Mouse (Mus musculus): ENCODE data around the gene Myo3b. TPM values are rescaled to one million over a fixed set of nuclear protein-coding genes. Genes with fewer than 3 reads are reported as not detected.

The Myo3b gene
- polyA plus RNA-seq, 2 experiments = not detected

DNA sequence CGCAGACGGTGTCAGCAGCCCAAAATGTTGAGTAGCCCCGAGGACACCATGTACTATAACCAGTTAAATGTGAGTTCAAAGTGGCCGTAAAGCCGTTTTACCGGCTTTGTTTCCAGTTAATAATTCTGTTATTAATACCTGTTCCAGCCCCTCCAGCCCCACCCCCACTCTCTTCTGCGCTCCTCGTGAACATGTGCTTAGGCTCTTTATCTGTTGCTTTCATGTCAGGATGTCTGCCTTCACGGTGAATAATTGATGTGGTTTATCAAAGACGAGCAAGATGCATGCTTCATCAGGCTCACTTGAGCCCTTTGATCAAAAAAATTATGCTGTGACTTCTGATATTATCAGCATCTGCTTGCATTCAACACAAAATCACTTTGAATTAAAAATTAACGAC, 386.7 kb downstream of the Myo3b start:
- no peaks in the 10 kb centered on the region for H3K9me3 ChIP-seq (ENCODE audit: control insufficient read depth, low read length)
- H3K4me3 ChIP-seq (ENCODE audit: insufficient read depth in 1 of 2, low read depth in 2 of 2, low read length in 2 of 2) = no peak overlapping the region
- 55% methylated on average over 11 of the region's 11 CpGs for WGBS (ENCODE audit: insufficient replicate concordance)
- no peaks in the 10 kb centered on the region for H3K27me3 ChIP-seq (ENCODE audit: control insufficient read depth, insufficient read depth, low read length)
- H3K4me2 ChIP-seq (ENCODE audit: low read depth) = no peak overlapping the region
- ATAC-seq (ENCODE audit: insufficient read depth) (no peak), DNase-seq (ENCODE audit: low read depth in 3 of 3, low spot score in 3 of 3) (no peak)
- H3K9ac ChIP-seq (replicated peaks) = no peak overlapping the region
- H3K36me3 ChIP-seq (replicated peaks; ENCODE audit: control insufficient read depth, insufficient read depth, low read depth) = no peaks in the 10 kb centered on the region
- no peak overlapping the region for H3K27ac ChIP-seq
- no peak for TF ChIP-seq CTCF (IDR thresholded peaks at IDR 0.05; ENCODE audit: low read depth)
- no peak for TF ChIP-seq EP300 (IDR thresholded peaks at IDR 0.05; ENCODE audit: low read depth)
- H3K4me1 ChIP-seq (replicated peaks; ENCODE audit: control insufficient read depth in 2 of 2, insufficient read depth in 2 of 2, low read length in 1 of 2) = peaks cover 0 to 5% of the 10 kb centered on the region in 2 experiments; a peak in 2 of 4 replicates

GRCm38 (mm10) chr2:70443035-70443434, 404.1 kb downstream of the Myo3b start:
- Histone ChIP-seq H3K27ac (no peak overlapping the region), H3K36me3 (replicated peaks; ENCODE audit: control insufficient read depth, insufficient read depth, low read depth) (no peaks in the 10 kb centered on the region), H3K9ac (replicated peaks) (no peak overlapping the region), H3K4me3 (ENCODE audit: insufficient read depth in 1 of 2, low read depth in 2 of 2, low read length in 2 of 2) (no peak overlapping the region), H3K4me2 (ENCODE audit: low read depth) (no peak overlapping the region), H3K9me3 (ENCODE audit: control insufficient read depth, low read length) (no peaks in the 10 kb centered on the region), H3K27me3 (ENCODE audit: control insufficient read depth, insufficient read depth, low read length) (no peaks in the 10 kb centered on the region), H3K4me1 (replicated peaks; ENCODE audit: control insufficient read depth in 2 of 2, insufficient read depth in 2 of 2, low read length in 1 of 2) (no peaks in the 10 kb centered on the region)
- WGBS (ENCODE audit: insufficient replicate concordance) = 8% methylated on average over 4 of the region's 4 CpGs
- DNase-seq (ENCODE audit: low read depth in 3 of 3, low spot score in 3 of 3) = no peak
- ATAC-seq (ENCODE audit: insufficient read depth) = no peak
- TF ChIP-seq EP300 (IDR thresholded peaks at IDR 0.05; ENCODE audit: low read depth) = no peak
- no peak for TF ChIP-seq CTCF (IDR thresholded peaks at IDR 0.05; ENCODE audit: low read depth)

DNA sequence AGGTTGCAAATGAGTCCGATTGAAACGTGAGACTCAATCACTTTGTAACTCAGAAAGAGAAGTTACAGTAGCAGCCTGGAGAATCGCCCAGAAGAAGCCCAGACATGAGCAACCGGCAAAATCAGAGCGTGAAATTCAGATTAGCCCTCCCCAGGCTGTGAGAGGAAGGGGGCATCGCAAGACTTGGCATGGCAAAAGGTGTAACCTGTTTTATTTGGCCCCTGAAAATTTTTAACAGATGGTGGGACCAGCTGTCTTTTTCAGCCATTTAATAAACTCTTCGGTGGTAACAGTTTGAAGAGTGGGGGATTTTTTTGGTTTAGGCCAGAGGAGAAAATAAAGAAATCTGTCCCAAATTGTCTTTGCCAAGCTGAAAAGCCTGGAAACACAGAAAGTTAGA, 405.2 kb downstream of the Myo3b start:
- DNase-seq (ENCODE audit: low read depth in 3 of 3, low spot score in 3 of 3) (no peak), ATAC-seq (ENCODE audit: insufficient read depth) (no peak)
- H3K4me3 ChIP-seq (ENCODE audit: insufficient read depth in 1 of 2, low read depth in 2 of 2, low read length in 2 of 2) = no peak overlapping the region
- no peaks in the 10 kb centered on the region for H3K9me3 ChIP-seq (ENCODE audit: control insufficient read depth, low read length)
- WGBS (ENCODE audit: insufficient replicate concordance) = 7% methylated on average over 7 of the region's 7 CpGs
- no peak overlapping the region for H3K9ac ChIP-seq (replicated peaks)
- TF ChIP-seq EP300 (IDR thresholded peaks at IDR 0.05; ENCODE audit: low read depth) (no peak), CTCF (IDR thresholded peaks at IDR 0.05; ENCODE audit: low read depth) (no peak)
- no peak overlapping the region for H3K4me2 ChIP-seq (ENCODE audit: low read depth)
- no peaks in the 10 kb centered on the region for H3K36me3 ChIP-seq (replicated peaks; ENCODE audit: control insufficient read depth, insufficient read depth, low read depth)
- no peaks in the 10 kb centered on the region for H3K27me3 ChIP-seq (ENCODE audit: control insufficient read depth, insufficient read depth, low read length)
- H3K27ac ChIP-seq = no peak overlapping the region
- no peaks in the 10 kb centered on the region for H3K4me1 ChIP-seq (replicated peaks; ENCODE audit: control insufficient read depth in 2 of 2, insufficient read depth in 2 of 2, low read length in 1 of 2)

GRCm38 (mm10) chr2:70456205-70456604, 417.3 kb downstream of the Myo3b start:
- Histone ChIP-seq H3K36me3 (replicated peaks; ENCODE audit: control insufficient read depth, insufficient read depth, low read depth) (no peaks in the 10 kb centered on the region), H3K4me1 (replicated peaks; ENCODE audit: control insufficient read depth in 2 of 2, insufficient read depth in 2 of 2, low read length in 1 of 2) (no peaks in the 10 kb centered on the region), H3K27ac (no peak overlapping the region), H3K4me2 (ENCODE audit: low read depth) (no peak overlapping the region), H3K4me3 (ENCODE audit: insufficient read depth in 1 of 2, low read depth in 2 of 2, low read length in 2 of 2) (no peak overlapping the region), H3K9me3 (ENCODE audit: control insufficient read depth, low read length) (no peaks in the 10 kb centered on the region), H3K27me3 (ENCODE audit: control insufficient read depth, insufficient read depth, low read length) (no peaks in the 10 kb centered on the region), H3K9ac (replicated peaks) (no peak overlapping the region)
- 12% methylated on average over 12 of the region's 12 CpGs for WGBS (ENCODE audit: insufficient replicate concordance)
- DNase-seq (ENCODE audit: low read depth in 3 of 3, low spot score in 3 of 3) (no peak), ATAC-seq (ENCODE audit: insufficient read depth) (no peak)
- no peak for TF ChIP-seq EP300 (IDR thresholded peaks at IDR 0.05; ENCODE audit: low read depth)
- TF ChIP-seq CTCF (IDR thresholded peaks at IDR 0.05; ENCODE audit: low read depth) = no peak

GRCm38 (mm10) chr2:70463606-70464005, 424.7 kb downstream of the Myo3b start:
- Histone ChIP-seq H3K27ac (no peak overlapping the region), H3K9ac (replicated peaks) (no peak overlapping the region), H3K9me3 (ENCODE audit: control insufficient read depth, low read length) (no peaks in the 10 kb centered on the region), H3K4me3 (ENCODE audit: insufficient read depth in 1 of 2, low read depth in 2 of 2, low read length in 2 of 2) (no peak overlapping the region), H3K27me3 (ENCODE audit: control insufficient read depth, insufficient read depth, low read length) (no peaks in the 10 kb centered on the region), H3K4me2 (ENCODE audit: low read depth) (no peak overlapping the region), H3K36me3 (replicated peaks; ENCODE audit: control insufficient read depth, insufficient read depth, low read depth) (no peaks in the 10 kb centered on the region), H3K4me1 (replicated peaks; ENCODE audit: control insufficient read depth in 2 of 2, insufficient read depth in 2 of 2, low read length in 1 of 2) (no peaks in the 10 kb centered on the region)
- DNase-seq (ENCODE audit: low read depth in 3 of 3, low spot score in 3 of 3) (no peak), ATAC-seq (ENCODE audit: insufficient read depth) (no peak)
- 22% methylated on average over 1 of the region's 1 CpGs for WGBS (ENCODE audit: insufficient replicate concordance)
- TF ChIP-seq CTCF (IDR thresholded peaks at IDR 0.05; ENCODE audit: low read depth) (no peak), EP300 (IDR thresholded peaks at IDR 0.05; ENCODE audit: low read depth) (no peak)

Measured in liver, embryonic 14.5 days (tissue).